Mouse (Mus musculus) left cerebral cortex, adult 18-20 months (tissue): ENCODE results near the gene Cutal. TPM values are rescaled to one million over a fixed set of nuclear protein-coding genes. Genes with fewer than 3 reads are reported as not detected.
A peak's percentile ranks its signal among the peaks of the same experiment; 100 is the strongest.

Source experiments
- DNase-seq, 2 experiments: peaks; one replicate each; pipeline ENCODE4 v3.0.0; 2021 to 2022; ENCODE audit warnings: low spot score in 2 of 2, mixed read lengths in 1 of 2
- total RNA-seq, 2 experiments: library from RNA; stranded (reverse); gene quantifications; 2 replicates each; pipeline ENCODE4 v1.2.3; 2021

Cutal gene
- total RNA-seq, 2 experiments from 2014 or later: 0.23 to 0.53 TPM

GRCm38 (mm10) chr2:34882757-34883156 lies 8.6 kb downstream of the Cutal start:
- no peak for DNase-seq

- no peak for DNase-seq
These were observed 9.0 kb downstream of the Cutal start for GRCm38 (mm10) chr2:34883190-34883589.

- DNase-seq: no peak
These were observed 10.0 kb downstream of the Cutal start for GRCm38 (mm10) chr2:34884186-34884585.

GRCm38 (mm10) chr2:34893950-34894349 lies 19.8 kb downstream of the Cutal start:
- no peak for DNase-seq

- DNase-seq: no peak
These were observed 21.4 kb downstream of the Cutal start for GRCm38 (mm10) chr2:34895503-34896113.

- DNase-seq: no peak
These were observed 22.7 kb downstream of the Cutal start for GRCm38 (mm10) chr2:34896821-34897460.

GRCm38 (mm10) chr2:34897820-34898219 lies 23.6 kb downstream of the Cutal start:
- no peak for DNase-seq

- DNase-seq: no peak
These were observed 25.5 kb downstream of the Cutal start for GRCm38 (mm10) chr2:34899682-34900081.

- no peak for DNase-seq
These were observed 26.2 kb downstream of the Cutal start for GRCm38 (mm10) chr2:34900412-34900811.

- DNase-seq: no peak
These were observed 27.5 kb downstream of the Cutal start for GRCm38 (mm10) chr2:34901726-34902125.

GRCm38 (mm10) chr2:34902731-34903130 lies 28.5 kb downstream of the Cutal start:
- DNase-seq: no peak

- DNase-seq: no peak
These were observed 29.0 kb downstream of the Cutal start for GRCm38 (mm10) chr2:34903191-34903590.

- no peak for DNase-seq
These were observed 29.6 kb downstream of the Cutal start for GRCm38 (mm10) chr2:34903652-34904405.

GRCm38 (mm10) chr2:34904849-34905542 lies 30.8 kb downstream of the Cutal start:
- DNase-seq: peak; percentile 94 to 97

- no peak for DNase-seq
These were observed 32.2 kb downstream of the Cutal start for GRCm38 (mm10) chr2:34906426-34906825.

- no peak for DNase-seq
These were observed 32.8 kb downstream of the Cutal start for GRCm38 (mm10) chr2:34906861-34907604.

GRCm38 (mm10) chr2:34909719-34910118 lies 35.5 kb downstream of the Cutal start:
- DNase-seq: no peak

GRCm38 (mm10) chr2:34911871-34912270 lies 37.7 kb downstream of the Cutal start:
- DNase-seq: no peak

GRCm38 (mm10) chr2:34912613-34913012 lies 38.4 kb downstream of the Cutal start:
- DNase-seq: no peak

- DNase-seq: peak in 1 of 2 experiments; percentile 18
These were observed 39.2 kb downstream of the Cutal start, which contains the start of gene Phf19 for GRCm38 (mm10) chr2:34913218-34914068. Gene Phf19 (minus strand): TSS chr2:34914026.
